Mouse (Mus musculus): ENCODE results near the gene Smg7.

Gene Smg7

GRCm38 (mm10) chr1:152840343-152840742 lies 62.1 kb downstream of the Smg7 start:
- DNase-seq (ENCODE audit: low spot score) = no peak

GRCm38 (mm10) chr1:152838841-152839240 lies 63.6 kb downstream of the Smg7 start:
- no peak for DNase-seq (ENCODE audit: low spot score)

GRCm38 (mm10) chr1:152838026-152838702 lies 64.3 kb downstream of the Smg7 start:
- DNase-seq (ENCODE audit: low spot score) = no peak

- no peak for DNase-seq (ENCODE audit: low spot score)
These were observed 67.4 kb downstream of the Smg7 start for GRCm38 (mm10) chr1:152835061-152835460.

GRCm38 (mm10) chr1:152832316-152832715 lies 70.1 kb downstream of the Smg7 start:
- no peak for DNase-seq (ENCODE audit: low spot score)

GRCm38 (mm10) chr1:152831619-152832018 lies 70.8 kb downstream of the Smg7 start:
- DNase-seq (ENCODE audit: low spot score) = no peak

- no peak for DNase-seq (ENCODE audit: low spot score)
These were observed 71.4 kb downstream of the Smg7 start for GRCm38 (mm10) chr1:152831003-152831402.

GRCm38 (mm10) chr1:152830054-152830453 lies 72.4 kb downstream of the Smg7 start:
- no peak for DNase-seq (ENCODE audit: low spot score)

- DNase-seq (ENCODE audit: low spot score) = no peak
These were observed 73.7 kb downstream of the Smg7 start for GRCm38 (mm10) chr1:152828637-152829355.

GRCm38 (mm10) chr1:152828168-152828567 lies 74.3 kb downstream of the Smg7 start:
- DNase-seq (ENCODE audit: low spot score) = no peak

GRCm38 (mm10) chr1:152826446-152826845 lies 76.0 kb downstream of the Smg7 start:
- DNase-seq (ENCODE audit: low spot score) = no peak

GRCm38 (mm10) chr1:152824206-152824605 lies 78.2 kb downstream of the Smg7 start:
- DNase-seq (ENCODE audit: low spot score) = no peak

- DNase-seq (ENCODE audit: low spot score) = no peak
These were observed 80.7 kb downstream of the Smg7 start for GRCm38 (mm10) chr1:152821746-152822145.

- DNase-seq (ENCODE audit: low spot score) = no peak
These were observed 81.3 kb downstream of the Smg7 start for GRCm38 (mm10) chr1:152820911-152821695.

- DNase-seq (ENCODE audit: low spot score) = no peak
These were observed 82.9 kb downstream of the Smg7 start for GRCm38 (mm10) chr1:152819558-152819957.

GRCm38 (mm10) chr1:152817794-152818193 lies 84.7 kb downstream of the Smg7 start:
- no peak for DNase-seq (ENCODE audit: low spot score)

- no peak for DNase-seq (ENCODE audit: low spot score)
These were observed 85.2 kb downstream of the Smg7 start for GRCm38 (mm10) chr1:152817027-152817769.

GRCm38 (mm10) chr1:152815265-152815701 lies 87.2 kb downstream of the Smg7 start:
- DNase-seq (ENCODE audit: low spot score) = peak; percentile 21

GRCm38 (mm10) chr1:152810533-152811439 lies 91.7 kb downstream of the Smg7 start:
- DNase-seq (ENCODE audit: low spot score) = no peak

- no peak for DNase-seq (ENCODE audit: low spot score)
These were observed 92.7 kb downstream of the Smg7 start for GRCm38 (mm10) chr1:152809541-152810252.

GRCm38 (mm10) chr1:152808392-152808680 lies 94.1 kb downstream of the Smg7 start:
- DNase-seq (ENCODE audit: low spot score) = no peak
